Mouse (Mus musculus): ENCODE results near the gene 2610001J05Rik.
A peak's percentile ranks its signal among the peaks of the same experiment; 100 is the strongest.
"Not testable (repeated sequence)": the region's sequence is repeated elsewhere in the genome, so short reads cannot be mapped to it uniquely, and the experiment has no call there.

2610001J05Rik gene

GRCm38 (mm10) chr6:13870919-13871624, at the start of gene 2610001J05Rik:
TSS of gene 2610001J05Rik (minus strand) at chr6:13871518.
- DNase-seq (ENCODE audit: low read depth in 2 of 2, low spot score in 2 of 2), result peak; percentile 79 to 83

- no peak for DNase-seq (ENCODE audit: low read depth in 2 of 2, low spot score in 2 of 2)
Observed at GRCm38 (mm10) chr6:13909762-13910537, 38.6 kb upstream of the 2610001J05Rik start.

- DNase-seq (ENCODE audit: low read depth in 2 of 2, low spot score in 2 of 2), result no peak
Observed at GRCm38 (mm10) chr6:13902941-13903627, 31.8 kb upstream of the 2610001J05Rik start.

DNA sequence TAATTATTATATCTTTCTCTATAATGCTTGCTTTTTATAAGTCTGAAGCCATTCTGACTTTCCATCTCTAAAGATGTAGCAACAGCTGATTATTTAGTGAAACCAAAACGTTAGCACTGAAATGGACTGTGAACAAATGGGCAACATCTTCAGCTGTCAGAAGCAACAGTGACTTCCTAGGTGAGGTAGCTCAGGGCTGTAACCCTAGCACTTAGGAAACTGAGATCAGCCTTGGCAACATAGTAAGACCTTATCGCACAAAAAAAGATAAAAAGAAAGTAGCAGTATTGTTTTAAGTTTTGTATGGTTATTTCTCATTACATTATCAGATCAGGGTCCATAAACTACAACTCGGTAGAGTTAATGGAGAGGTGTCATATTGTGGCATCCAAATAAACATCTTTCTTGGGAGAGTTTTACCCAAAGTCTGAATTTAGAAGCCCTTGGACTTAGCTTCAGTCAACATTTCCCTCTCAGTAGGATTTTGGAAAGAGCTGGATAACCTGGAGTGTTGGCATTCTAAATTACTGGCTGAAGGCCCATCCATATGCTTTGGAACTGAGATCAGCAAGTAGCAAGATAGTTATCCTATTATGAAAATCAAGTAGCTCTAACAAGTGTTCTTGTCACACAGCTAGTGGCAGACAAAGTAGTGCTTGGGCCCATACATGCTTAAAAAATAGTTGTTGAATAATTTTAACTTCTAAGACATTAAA, 13.7 kb upstream of the 2610001J05Rik start:
- DNase-seq (ENCODE audit: low read depth in 2 of 2, low spot score in 2 of 2), result no peak

GRCm38 (mm10) chr6:13882919-13883318, 11.6 kb upstream of the 2610001J05Rik start:
- no peak for DNase-seq (ENCODE audit: low read depth in 2 of 2, low spot score in 2 of 2)

GRCm38 (mm10) chr6:13873959-13874358, 2.6 kb upstream of the 2610001J05Rik start:
- no peak for DNase-seq (ENCODE audit: low read depth in 2 of 2, low spot score in 2 of 2)

DNA sequence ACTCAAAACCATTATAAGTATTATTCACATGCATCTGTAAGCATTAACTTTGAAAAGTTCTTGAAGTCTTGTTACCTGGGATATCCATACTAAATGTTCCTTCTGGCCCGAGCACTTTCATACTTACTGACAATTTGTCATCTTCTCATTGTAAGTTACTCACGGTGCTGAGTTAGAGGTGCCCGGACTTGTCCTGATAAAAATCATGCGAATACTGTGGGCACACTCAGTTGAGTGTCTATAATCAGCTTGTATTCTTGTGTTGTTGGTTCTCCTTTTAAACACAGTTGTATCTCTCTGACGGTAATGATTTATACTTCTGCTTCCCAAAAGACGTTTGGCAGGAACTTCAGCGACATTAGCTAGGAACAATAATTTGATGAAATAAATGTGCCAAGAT, 758 bp upstream of the 2610001J05Rik start:
- no peak for DNase-seq (ENCODE audit: low read depth in 2 of 2, low spot score in 2 of 2)

DNA sequence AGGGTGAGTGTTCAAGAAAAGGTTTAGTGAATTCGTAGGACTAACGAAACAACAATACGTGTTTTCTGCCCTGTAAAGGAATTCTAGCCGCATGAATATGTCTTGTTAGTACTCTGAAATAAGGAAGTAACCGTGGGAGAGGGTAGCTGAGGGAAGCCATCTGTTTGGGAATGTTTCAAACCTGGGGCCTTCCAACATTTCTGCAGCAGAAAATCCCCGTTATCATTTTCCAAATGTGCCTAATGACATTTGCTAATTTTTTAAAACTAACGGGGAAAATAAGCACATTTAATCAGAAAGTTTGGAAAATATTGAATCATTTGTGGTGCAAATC, 274 bp upstream of the 2610001J05Rik start:
- no peak for DNase-seq (ENCODE audit: low read depth in 2 of 2, low spot score in 2 of 2)

- no peak for DNase-seq (ENCODE audit: low read depth in 2 of 2, low spot score in 2 of 2)
Observed at GRCm38 (mm10) chr6:13870289-13870741, 1.0 kb downstream of the 2610001J05Rik start.

GRCm38 (mm10) chr6:13860596-13860995, 10.7 kb downstream of the 2610001J05Rik start:
- DNase-seq (ENCODE audit: low read depth in 2 of 2, low spot score in 2 of 2), result no peak

DNA sequence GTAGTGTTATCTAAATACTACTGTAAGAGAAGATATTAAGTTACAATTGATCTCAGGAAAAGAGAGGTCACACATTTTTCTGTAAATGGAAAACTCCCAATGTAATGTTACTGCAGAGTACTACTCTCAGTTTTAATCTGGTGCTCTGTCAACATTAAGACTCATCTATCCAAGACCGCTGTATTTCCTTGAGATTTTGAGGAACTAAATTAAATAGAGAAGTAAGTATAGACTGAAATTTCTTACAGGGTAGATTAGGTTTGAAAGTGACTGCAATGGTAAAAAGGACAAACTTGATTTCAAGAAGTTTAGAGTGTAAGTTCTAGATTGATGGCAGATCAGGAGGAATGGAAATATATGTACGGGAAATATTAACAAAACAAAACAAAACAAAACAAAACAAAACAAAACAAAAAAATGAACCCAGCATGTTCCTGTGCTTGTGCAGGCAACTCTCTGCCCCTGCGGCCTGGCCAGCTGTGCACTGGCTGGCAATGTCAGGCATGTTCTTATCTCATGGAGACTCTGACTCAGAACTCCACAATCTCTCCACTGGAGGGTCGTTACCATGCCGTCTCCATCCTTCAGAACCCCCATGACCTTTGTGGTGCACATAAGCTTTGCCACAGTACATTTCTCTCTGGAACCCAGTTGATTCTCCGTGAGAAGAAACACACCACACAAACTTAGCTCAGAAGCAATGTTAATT, 11.3 kb downstream of the 2610001J05Rik start:
- DNase-seq (ENCODE audit: low read depth in 2 of 2, low spot score in 2 of 2), result no peak

DNA sequence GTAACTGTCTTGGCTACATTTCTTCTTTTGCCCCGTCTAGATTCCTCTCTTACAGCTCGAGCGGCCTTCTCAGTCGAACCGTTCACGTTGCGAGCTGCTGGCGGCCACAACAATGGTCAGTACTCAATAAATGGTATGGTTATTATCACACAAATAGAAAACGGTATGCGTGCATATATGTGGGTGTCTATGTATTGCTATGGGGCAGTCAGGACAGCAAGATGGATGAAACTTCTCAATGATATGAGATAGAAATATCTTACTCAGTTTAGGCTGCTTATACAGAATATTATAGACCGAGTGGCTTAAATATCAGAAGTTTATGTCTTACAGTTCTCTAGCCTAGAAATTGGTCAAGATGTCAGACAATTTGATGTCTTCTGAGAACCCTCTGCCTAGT, 17.1 kb downstream of the 2610001J05Rik start:
- no peak for DNase-seq (ENCODE audit: low read depth in 2 of 2, low spot score in 2 of 2)

GRCm38 (mm10) chr6:13853244-13853643, 18.1 kb downstream of the 2610001J05Rik start:
- no peak for DNase-seq (ENCODE audit: low read depth in 2 of 2, low spot score in 2 of 2)

DNA sequence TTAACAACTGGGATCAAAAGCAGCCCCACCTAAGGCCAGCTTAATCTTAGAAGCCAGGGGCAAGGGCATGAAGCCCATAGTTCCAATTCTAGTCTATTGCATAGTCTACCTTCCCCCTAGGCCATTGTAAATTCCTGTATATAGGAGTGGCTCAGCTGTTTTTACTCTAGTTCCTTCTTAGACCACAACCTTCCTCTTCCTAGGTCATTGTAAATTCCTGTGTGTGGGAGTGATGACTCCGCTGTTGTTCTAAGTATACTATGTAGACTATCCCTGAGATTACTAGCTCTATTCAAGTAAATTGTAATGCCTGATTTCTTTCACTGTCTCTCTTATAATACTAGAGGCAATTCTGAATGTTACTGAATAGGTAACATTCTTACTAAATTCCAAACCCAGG, 25.3 kb downstream of the 2610001J05Rik start:
- DNase-seq (ENCODE audit: low read depth in 2 of 2, low spot score in 2 of 2), result not testable (repeated sequence)

DNA sequence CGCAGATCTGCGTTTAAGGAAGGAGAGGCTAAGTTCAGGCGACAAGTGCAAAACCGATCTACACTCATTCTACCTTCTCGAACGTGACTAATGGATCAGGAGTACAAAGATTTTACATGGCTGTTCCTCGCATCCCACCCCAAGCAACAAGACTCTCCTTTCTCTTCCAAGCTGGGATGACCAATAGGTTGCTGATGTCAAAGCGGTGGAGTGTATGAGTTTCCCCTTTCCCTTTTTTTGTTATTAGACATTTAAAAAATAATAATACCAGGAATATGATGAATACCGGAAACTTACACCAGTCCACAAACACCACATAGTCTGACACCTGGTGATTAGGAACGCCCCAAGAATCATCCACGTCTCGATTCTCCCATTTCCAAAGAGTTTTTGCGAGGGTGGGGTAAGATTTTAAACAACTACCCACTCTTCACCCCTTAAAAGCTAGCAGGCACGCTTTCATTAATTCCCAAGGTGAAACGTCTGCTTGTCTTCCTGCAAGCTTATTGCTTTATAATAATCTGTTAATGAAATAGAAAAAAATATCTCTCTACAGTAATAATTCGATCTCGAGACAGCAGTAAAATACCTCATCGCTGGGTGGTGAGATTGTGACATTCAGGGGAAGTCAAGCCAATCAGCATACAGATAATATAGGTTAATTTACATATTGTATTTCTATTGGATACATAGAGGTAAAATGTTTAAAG, 31.8 kb downstream of the 2610001J05Rik start, which contains the start of gene Gpr85:
Gpr85 (minus strand) TSS at position 598 of the 710 bp plus-strand sequence.
- no peak for DNase-seq (ENCODE audit: low read depth in 2 of 2, low spot score in 2 of 2)

- DNase-seq (ENCODE audit: low read depth in 2 of 2, low spot score in 2 of 2), result peak in 1 of 2 experiments; percentile 11
Observed at GRCm38 (mm10) chr6:13838677-13839344, 32.5 kb downstream of the 2610001J05Rik start.

DNA sequence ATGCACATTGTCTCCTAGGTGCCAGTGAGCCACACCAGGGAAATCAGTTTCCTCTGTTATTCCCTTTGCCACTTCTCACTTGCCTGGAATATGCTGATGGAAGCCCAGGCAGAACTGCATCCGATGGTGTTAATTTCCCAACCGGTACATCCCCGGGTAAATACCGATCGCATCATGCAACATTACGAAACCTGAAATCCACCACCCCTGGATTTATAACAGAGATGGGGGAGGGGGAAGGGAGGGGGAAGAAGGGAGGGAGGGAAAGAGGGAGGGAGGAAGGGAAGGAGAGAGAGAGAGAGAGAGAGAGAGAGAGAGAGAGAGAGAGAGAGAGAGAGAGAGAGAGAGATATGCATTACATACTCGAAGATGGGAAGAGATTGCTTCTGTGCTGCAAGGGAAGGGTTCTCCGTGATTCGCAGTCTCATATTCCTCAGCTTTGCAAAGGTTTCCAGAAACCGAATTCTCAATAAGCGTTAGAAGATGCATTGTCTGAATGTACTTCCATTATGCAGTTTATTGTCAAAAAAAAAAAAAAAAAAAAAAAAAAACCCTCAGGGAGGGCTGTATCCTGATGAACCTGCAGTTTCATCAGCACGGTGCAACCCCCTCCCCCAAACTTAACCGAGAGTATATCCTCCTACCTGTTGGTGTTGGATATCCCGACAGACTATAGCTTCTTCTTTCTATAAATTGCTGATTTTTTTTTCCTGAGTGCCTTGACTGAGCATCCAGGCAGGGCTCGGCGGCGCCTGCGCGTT, 33.2 kb downstream of the 2610001J05Rik start:
- DNase-seq (ENCODE audit: low read depth in 2 of 2, low spot score in 2 of 2), result no peak

GRCm38 (mm10) chr6:13836967-13837570, 34.2 kb downstream of the 2610001J05Rik start:
- DNase-seq (ENCODE audit: low read depth in 2 of 2, low spot score in 2 of 2), result no peak
